Mouse (Mus musculus): ENCODE results near the gene Akap14.

The Akap14 gene

DNA sequence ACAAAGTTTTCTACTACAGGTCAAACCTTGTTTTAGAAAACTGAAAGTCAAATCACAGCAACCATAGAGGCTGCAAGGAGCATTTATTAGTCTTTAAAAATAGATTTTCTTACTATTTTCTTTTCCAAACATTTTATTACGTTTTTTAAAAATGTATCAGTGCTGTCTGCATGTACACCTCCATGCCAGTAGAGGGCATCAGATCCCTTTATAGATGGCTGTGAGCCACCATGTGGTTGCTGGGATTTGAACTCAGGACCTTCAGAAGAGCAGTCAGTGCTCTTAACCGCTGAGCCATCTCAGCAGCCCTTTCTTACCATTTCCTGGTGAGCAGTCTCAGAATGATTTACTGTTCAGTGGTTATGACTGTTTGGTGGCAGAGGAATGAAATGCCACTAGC, 64.8 kb downstream of the Akap14 start:
- DNase-seq (ENCODE audit: low spot score in 2 of 2), result no peak
